Mouse (Mus musculus): ENCODE results near the gene Kcnk7.

The Kcnk7 gene

DNA sequence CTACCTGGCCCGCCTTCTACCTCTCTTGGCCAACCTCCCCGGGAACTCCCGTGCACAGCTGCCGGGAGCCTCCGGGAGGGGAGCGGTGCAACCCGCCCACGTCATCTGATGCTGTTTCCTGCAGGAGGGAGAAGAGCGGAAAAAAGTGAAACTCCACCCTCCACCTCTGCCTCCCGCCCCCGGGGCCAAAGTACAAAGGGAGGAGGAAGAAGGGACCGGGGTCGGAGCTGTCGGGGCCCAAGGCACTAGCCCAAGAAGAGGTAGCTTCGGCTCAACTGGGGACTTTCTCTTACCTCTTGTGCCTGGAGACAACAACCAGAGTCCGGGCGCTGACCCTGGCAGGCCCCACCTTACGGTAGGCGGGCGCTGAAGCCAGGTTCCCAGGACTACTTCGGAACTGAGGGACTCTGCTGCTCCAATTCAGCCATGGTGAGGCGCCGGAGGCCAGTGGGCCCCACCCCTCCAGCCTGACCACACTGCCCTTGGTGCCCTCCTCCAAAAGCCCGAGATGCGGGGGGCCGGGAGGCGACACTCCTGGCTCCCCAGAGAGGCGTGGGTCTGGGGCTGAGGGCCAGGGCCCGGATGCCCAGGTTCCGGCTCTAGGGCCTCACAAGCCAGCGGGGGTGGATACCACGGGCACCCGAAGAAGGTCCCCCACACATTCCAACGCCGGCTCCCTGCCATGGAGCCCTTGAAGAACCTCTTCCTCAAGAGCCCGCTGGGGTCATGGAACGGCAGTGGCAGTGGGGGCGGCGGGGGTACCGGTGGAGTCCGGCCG, 14.4 kb upstream of the Kcnk7 start:
- peak; percentile 94 for DNase-seq (ENCODE audit: low read depth, low spot score)

- no peak for DNase-seq (ENCODE audit: low read depth, low spot score)
Observed at GRCm38 (mm10) chr19:5690343-5690735, 13.8 kb upstream of the Kcnk7 start.

DNA sequence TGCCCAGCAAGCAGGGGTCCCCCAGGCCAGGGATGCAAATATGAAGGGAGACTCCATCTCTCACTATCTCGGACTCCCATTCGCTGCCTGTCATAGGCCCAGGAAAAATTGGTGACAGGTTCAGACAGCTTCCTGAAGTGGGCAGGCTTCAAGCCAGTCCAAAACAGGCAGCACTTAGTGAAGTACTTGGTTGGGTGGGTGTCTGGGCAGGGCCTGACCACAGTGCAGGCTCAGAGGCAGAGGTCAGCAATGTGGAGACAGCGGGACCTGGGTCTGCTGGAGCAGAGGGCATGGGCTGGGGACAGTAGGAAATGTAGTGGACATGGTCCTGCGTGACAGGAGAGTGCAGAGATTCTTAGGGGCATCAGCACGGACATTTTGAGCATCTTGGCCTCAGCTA, 12.6 kb upstream of the Kcnk7 start:
- DNase-seq (ENCODE audit: low read depth, low spot score): no peak

GRCm38 (mm10) chr19:5692086-5692912, 11.9 kb upstream of the Kcnk7 start:
- no peak for DNase-seq (ENCODE audit: low read depth, low spot score)

- DNase-seq (ENCODE audit: low read depth, low spot score): no peak
Observed at GRCm38 (mm10) chr19:5692913-5693396, 11.2 kb upstream of the Kcnk7 start.

DNA sequence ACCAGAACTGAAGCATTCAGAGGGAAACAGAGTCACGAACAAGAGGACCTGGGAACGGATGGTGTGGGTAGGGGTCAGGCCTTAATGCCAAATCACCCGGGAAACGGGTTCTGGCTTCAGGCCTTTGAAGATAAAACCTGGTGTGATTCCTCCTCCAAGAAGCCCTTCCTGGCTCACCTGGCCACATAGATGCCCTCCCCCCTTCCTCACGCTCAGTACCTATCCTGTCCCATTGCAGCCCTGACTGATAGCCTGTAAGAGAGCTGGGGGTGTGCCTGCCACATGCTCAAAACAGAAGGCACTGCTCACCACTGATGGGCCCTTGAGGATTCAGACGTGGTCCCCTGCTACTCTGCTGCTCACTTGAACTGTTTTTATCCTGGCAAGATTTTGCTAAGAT, 10.4 kb upstream of the Kcnk7 start:
- no peak for DNase-seq (ENCODE audit: low read depth, low spot score)

GRCm38 (mm10) chr19:5695849-5696462, 8.2 kb upstream of the Kcnk7 start:
- DNase-seq (ENCODE audit: low read depth, low spot score): no peak

DNA sequence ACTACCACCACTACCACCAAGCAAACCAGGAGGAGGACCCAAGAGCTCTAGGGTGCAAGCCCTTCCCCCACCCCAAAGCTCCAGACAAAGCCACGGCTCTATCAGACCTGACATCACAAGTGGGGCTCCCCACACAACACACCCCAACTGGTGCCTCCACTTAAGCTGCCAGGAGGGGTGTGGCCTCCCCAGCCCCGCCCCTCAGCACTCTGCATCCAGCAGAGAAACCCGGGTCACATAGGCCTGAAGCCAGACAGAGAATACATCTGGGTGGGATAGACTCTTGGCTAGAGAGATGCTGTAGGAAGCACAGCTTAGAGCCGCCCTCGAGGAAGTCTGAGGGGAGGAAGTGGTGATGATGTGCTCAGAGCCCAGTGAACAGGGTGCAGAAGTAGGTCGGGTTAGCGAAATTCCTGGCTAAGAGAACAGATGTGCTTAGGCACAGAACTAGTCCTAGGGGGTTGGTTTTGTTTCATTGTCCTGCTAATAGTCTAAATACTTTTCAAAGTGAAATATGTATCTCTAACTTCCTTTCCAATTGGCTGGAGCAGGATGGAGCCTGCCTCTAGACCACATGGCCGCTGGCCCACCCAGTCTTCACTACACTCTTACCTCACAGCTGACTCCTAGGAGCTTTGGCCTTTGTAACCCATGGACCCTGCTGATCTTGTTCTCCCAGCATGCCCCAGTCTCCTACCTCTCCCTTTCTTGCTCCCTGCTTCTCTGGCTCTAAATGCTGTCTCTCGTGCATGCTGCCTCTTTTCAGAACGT, 819 bp downstream of the Kcnk7 start:
- DNase-seq (ENCODE audit: low read depth, low spot score): peak; percentile 65

DNA sequence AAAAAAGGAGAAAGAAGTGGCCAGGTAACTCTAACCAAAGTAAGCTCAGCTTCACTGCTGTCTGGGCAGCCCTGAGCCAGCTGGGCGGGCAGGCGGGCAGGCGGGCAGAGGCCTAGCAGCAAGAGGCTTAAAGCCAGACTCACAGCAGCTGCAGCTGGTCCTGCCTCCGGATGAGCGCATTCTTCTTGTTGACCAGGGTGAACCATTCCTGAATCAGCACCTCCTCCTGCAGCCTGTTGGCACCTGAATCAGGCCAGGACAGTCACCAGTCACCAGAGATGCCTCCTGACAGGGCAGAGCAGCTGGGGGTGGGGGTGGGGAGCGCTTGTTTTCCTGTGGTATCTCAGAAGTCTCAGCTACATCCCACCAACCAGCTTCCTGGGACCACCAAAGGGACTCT, 5.9 kb downstream of the Kcnk7 start:
- no peak for DNase-seq (ENCODE audit: low read depth, low spot score)

DNA sequence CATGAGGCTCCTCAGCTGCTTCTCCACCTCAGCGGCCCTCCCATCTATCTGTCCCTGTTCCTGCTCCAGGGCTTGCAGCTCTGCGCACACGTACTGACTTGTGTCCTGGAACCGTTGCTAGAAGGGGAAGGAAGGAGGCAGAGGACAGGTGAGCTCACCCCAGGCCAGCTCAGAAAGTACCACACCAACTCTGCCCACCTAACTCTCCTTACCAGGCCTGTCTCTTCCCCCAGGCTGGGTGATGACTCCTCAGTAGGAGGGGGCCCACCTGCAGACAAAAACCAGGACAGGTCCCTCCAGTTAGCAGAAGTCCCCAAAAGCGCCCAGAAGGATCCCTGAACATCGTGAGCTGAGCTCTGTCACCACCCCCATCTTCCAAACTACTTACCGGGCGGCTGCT, 6.4 kb downstream of the Kcnk7 start:
- no peak for DNase-seq (ENCODE audit: low read depth, low spot score)

DNA sequence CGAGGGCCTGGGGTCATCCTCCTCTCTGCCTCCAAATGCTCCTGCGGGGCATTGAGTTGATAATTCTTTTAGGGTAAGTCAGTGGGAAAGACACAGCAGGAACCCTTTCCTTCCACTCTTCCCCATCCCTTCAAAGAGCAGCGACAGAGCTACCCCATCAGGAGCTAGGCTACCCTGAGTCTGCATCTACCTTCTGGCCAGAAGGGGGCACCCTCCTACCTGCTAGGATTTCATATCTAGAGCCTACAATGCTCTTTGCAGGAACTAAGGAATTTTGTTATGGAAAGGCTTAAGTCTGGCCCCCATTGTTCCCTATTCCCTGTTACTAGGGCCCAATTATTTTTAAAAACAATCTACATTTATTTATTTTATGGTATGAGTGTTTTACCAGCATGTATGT, 7.1 kb downstream of the Kcnk7 start:
- DNase-seq (ENCODE audit: low read depth, low spot score): peak; percentile 88

- no peak for DNase-seq (ENCODE audit: low read depth, low spot score)
Observed at GRCm38 (mm10) chr19:5711907-5712460, 7.8 kb downstream of the Kcnk7 start.

- DNase-seq (ENCODE audit: low read depth, low spot score): no peak
Observed at GRCm38 (mm10) chr19:5713255-5713654, 9.1 kb downstream of the Kcnk7 start.

DNA sequence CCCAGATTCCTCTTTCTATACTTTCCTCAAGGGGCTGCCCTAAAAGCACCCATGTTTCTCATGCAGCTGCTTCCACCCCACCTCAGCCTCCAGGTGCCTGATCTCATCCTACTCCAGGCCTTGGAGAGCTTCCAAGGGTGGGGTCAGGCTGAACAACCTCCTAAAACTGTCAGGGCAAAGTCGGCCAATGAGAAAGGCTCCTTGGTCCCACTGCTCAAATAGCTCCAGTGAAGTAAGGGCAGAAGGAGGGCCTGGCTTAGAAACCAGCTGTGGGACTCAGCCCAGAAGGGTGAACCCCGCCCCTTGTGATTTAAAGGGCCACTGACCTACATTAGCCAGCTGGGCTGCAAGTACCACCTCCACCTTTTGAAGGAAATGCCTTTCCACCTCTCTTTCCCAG, 9.6 kb downstream of the Kcnk7 start:
- peak; percentile 75 for DNase-seq (ENCODE audit: low read depth, low spot score)

DNA sequence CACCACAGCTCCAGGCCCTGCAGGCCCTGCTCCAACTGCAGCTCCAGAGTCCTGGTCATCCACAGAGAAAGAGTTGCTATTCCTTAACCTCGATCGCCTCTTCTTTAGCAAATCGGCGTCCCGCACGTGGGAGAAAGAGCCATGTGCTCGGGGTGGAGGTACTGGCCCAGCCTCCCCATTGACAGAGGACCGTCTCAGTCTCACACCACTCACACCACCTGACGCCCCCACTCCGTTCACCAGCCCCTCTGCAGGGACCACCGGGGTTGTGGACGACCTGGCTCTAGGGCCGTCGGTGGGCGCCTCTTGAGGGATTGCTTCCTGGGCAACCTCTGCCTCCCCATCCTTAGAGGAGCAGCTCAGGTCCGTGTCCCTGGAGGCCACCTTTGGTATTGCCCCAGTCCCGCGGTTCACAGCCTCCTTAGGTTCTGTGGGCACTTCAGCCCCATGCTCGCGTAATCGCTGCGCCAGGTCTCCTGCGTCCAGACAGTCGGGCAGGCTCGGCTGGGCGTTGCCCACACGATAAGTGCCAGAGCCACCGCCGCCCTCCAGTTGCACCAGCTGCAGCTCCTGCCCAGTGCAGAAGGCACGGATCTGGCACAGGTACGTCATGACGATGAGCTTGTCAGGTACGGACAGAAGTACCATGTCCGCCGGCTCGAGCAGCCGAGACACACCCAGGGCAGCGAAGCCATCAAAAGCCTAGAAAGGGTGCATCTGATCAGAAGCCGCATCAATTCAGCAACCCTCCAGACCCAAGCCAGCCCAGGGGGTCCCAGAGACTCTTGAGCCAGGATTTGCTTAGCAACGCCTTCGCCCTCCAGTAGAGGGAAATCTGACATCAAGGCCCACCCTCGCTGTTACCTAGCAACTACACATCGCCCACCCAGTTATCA, 11.9 kb downstream of the Kcnk7 start:
- DNase-seq (ENCODE audit: low read depth, low spot score): peak; percentile 51

DNA sequence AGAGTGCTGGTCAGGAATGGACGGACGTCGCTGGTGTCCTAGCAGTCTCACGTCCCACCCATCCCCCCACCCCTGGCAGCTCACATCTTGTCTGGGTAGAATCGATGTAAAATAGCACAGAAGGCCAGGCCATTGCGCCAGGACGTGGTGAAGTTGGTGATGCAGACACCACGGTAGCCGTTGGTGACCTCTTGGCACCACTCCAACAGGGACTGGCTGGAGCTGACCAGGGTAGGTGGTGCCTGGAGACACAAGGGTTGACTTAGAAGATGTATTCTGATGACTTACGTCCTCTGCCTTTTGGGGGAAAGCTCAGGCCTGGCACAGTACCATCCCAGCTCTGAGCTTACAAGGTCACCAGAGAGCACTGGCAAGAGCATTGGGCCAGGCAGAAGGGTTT, 12.8 kb downstream of the Kcnk7 start:
- no peak for DNase-seq (ENCODE audit: low read depth, low spot score)

- no peak for DNase-seq (ENCODE audit: low read depth, low spot score)
Observed at GRCm38 (mm10) chr19:5721233-5721632, 17.1 kb downstream of the Kcnk7 start.

DNA sequence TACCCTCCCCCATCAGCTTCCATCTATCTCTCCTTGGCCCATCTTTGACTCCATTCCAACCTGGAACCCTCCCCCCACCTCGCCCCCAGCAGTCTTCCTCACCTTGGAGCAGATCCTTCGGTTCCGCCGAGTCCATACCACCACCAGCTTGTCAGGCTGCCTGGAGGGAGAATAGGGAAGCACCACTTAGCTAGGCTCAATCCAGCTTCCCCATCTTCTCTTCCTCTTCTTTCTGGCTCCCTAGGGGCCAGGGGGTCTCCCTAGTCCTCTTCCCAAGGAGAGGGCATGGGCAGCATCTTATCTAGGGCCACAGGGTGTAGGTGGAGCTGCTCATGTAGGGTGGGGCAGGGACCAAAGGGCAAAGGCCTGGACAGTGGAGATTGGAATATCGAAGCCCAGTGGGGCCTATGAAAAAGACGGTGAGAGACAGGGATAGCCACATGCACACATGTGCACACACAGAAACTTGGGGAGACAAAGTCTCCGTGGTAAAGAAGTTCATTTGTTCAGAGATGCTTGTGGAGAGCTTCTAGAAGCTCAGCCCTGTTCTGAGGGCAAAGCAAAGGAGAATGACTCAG, 18.8 kb downstream of the Kcnk7 start:
- DNase-seq (ENCODE audit: low read depth, low spot score): no peak

DNA sequence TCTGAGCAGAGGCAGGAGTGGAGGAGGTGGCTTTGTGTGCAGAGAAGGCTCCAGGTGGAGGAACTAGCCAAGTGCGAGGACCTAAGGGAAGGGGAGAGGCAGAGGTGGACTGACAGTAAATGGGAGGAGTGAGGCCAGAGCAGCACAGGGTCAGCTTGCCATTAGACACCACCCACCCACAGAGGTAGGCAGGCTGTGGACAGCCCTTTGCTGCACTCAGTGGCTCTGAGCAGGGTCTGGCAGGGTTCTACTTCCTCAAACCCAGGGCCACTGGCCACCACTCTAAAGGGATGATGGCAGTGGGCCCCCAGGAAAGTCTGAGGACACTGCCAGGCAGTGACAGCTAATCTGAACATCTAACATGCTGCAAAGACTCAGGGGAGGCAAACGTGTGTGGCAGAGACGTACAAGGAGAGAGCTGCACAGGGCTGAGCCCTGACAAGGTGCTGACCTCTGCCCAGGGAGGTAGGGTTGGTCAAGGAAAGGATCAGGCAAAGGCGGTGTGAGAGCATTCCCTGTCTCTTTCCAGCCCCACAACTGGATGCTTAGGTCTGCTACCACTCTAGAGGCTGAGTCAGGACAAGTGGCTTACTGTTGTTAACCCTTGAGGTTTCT, 19.9 kb downstream of the Kcnk7 start:
- no peak for DNase-seq (ENCODE audit: low read depth, low spot score)

GRCm38 (mm10) chr19:5724549-5724941, 20.4 kb downstream of the Kcnk7 start:
- DNase-seq (ENCODE audit: low read depth, low spot score): peak; percentile 93
